10 mouse cellular contexts compared by ENCODE assay signal in the genomic region with DNA sequence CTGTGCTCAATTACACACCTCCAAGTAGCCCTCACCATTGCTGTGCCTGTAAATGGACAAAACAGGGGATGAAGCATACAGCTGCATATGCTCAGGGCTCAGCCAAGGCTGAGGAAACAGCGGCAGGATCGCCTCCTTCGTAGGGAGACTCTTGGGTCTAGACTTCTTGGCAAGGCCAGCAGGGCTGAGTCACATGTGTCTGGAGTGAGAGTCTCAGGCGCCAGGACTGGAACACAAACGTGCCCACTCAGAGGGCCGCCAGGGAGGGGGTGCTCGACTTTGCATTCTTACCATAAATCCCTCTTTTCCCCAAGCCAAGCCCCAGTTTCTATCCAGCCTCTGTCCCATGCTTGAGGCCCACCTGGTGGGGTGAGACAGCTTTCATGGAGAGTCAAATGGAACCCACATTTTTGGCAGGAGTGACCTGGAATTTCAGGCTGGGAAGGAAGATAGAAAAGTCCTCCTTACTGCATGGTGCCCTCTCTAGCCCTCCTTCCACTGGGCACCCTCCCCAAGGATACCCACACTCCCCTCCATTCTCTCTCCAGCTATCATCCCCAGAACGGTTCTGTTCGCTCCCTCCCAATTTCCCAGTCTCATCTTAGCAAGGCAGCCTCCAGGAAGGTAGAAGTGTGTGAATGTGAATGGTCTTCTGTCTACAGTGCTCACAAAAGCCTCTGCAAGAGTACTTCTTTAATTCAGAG. TPM values are rescaled to one million over a fixed set of nuclear protein-coding genes. Genes with fewer than 3 reads are reported as not detected.
DNase-seq lines count a peak whose midpoint lies in the region; ATAC-seq lines count a peak whose summit lies in the region.
"Had no signal": no experiment of that assay in that cellular context is flagged by ENCODE, and none has a peak within 500 bp of the region (broad histone marks: within the 10 kb centered on the region; RNA-seq: fewer than 3 reads in every experiment).

No protein-coding gene starts in this region.

- peak overlapping the region; percentile 37 for H3K27ac ChIP-seq in stomach, embryonic 16.5 days (ENCODE audit: low read length)

- H3K9ac ChIP-seq in stomach, embryonic 16.5 days (ENCODE audit: low read length): no peak overlapping the region

- no peaks in the 10 kb centered on the region for H3K27me3 ChIP-seq in stomach, embryonic 16.5 days (ENCODE audit: control insufficient read depth, insufficient read depth, low read length)

- H3K9me3 ChIP-seq in stomach, embryonic 16.5 days (replicated peaks; ENCODE audit: control insufficient read depth, low read length): no peaks in the 10 kb centered on the region

- 61% methylated on average over 9 of the region's 9 CpGs for WGBS in stomach, embryonic 16.5 days

- no peak for DNase-seq in frontal cortex, postnatal 14 days (ENCODE audit: low spot score in 2 of 2)
- peak; percentile 23 for DNase-seq in testis, postnatal 14 days (ENCODE audit: low spot score)
- DNase-seq in testis, postnatal 10 days (ENCODE audit: low spot score): no peak
- DNase-seq in heart, postnatal 25 days (ENCODE audit: low spot score): peak; percentile 54
- DNase-seq in cerebellum, adult 18-20 months: no peak

- intact Hi-C loops in heart, postnatal 25 days (cut with DNase I): no loop called here

- H3K4me2 ChIP-seq in stomach, embryonic 16.5 days (ENCODE audit: low read depth, low read length): no peak overlapping the region

- no peaks in the 10 kb centered on the region; the same call in 1 of the 2 replicates for H3K4me1 ChIP-seq in stomach, embryonic 16.5 days (ENCODE audit: control insufficient read depth, insufficient read depth, low read length)

- H3K4me3 ChIP-seq in stomach, embryonic 16.5 days (replicated peaks; ENCODE audit: low read length): no peak overlapping the region

- ATAC-seq in frontal cortex, adult (ENCODE audit: low TSS enrichment): peak; percentile 79
- ATAC-seq in stomach, embryonic 16.5 days (ENCODE audit: insufficient read depth, low FRiP score): peak; percentile 68; the same call in 1 of the 2 replicates
- ATAC-seq in monocyte, adult 5-6 weeks (replicated peaks; ENCODE audit: insufficient number of reproducible peaks, low FRiP score, low TSS enrichment, poor library complexity, severe bottlenecking): no peak

- no peaks in the 10 kb centered on the region for H3K36me3 ChIP-seq in stomach, embryonic 16.5 days (ENCODE audit: control insufficient read depth, insufficient read depth, low read length)

RNA-seq across cellular contexts. Expression of a gene that starts 6.8 kb away (rescaled TPM):
- 1 to 10 TPM; 4.8 to 6.2 TPM for total RNA-seq in heart, postnatal 25 days (2021)
- polyA plus RNA-seq in stomach, embryonic 16.5 days (2015; fragmentation: Nextera tagmentation; extraction: Ambion mirVana): 49.6 and 50.9 TPM in 2 replicates
- 16.3 to 24.5 TPM (median 18.2 TPM) in 3 replicates for total RNA-seq in monocyte, adult 5-6 weeks (2017)

RNA-seq across cellular contexts. Expression of a gene that starts 17.8 kb away (rescaled TPM):
- 100 to 1,000 TPM; 213 to 224 TPM for total RNA-seq in heart, postnatal 25 days (2021)
- 87.2 and 114 TPM in 2 replicates for polyA plus RNA-seq in stomach, embryonic 16.5 days (2015; fragmentation: Nextera tagmentation; extraction: Ambion mirVana)
- total RNA-seq in monocyte, adult 5-6 weeks (2017): not detected in 3 replicates

RNA-seq across cellular contexts. Expression of a gene that starts 30.5 kb away (rescaled TPM):
- not detected for total RNA-seq in heart, postnatal 25 days (2021)
- 12.3 and 24.8 TPM in 2 replicates for polyA plus RNA-seq in stomach, embryonic 16.5 days (2015; fragmentation: Nextera tagmentation; extraction: Ambion mirVana)
- total RNA-seq in monocyte, adult 5-6 weeks (2017): not detected in 3 replicates
- total RNA-seq: layer of hippocampus, postnatal 36 days had no signal
- polyA plus RNA-seq: neural tube, embryonic 14.5 days had no signal

RNA-seq across cellular contexts. Expression of a gene that starts 37.3 kb away (rescaled TPM):
- total RNA-seq in heart, postnatal 25 days (2021): under 1 TPM in 1 of 2 experiments, not detected in 1; 0.08 TPM
- polyA plus RNA-seq in stomach, embryonic 16.5 days (2015; fragmentation: Nextera tagmentation; extraction: Ambion mirVana): 0.26 and 0.59 TPM in 2 replicates
- total RNA-seq in monocyte, adult 5-6 weeks (2017): not detected in 3 replicates

RNA-seq across cellular contexts. Expression of a gene that starts 54.7 kb away (rescaled TPM):
- total RNA-seq in heart, postnatal 25 days (2021): not detected
- polyA plus RNA-seq in stomach, embryonic 16.5 days (2015; fragmentation: Nextera tagmentation; extraction: Ambion mirVana): 0.11 and 0.30 TPM in 2 replicates
- total RNA-seq in monocyte, adult 5-6 weeks (2017): 0.10 TPM in 1 of 3 replicates, not detected in the others

Comparison
In these comparisons a context has a peak if more than half of its experiments do, and no peak if none do; other contexts are left out.
1. DNase-seq: peak in testis, postnatal 14 days (single experiment) and heart, postnatal 25 days (single experiment); none in frontal cortex, postnatal 14 days (0 of 2), testis, postnatal 10 days (single experiment) and cerebellum, adult 18-20 months (0 of 2).
2. RNA of a gene that starts 17.8 kb away (total RNA-seq): 213 to 224 TPM in heart, postnatal 25 days; not detected in monocyte, adult 5-6 weeks; every median in the first group is over 100 times any median in the second.